In the genomic region with DNA sequence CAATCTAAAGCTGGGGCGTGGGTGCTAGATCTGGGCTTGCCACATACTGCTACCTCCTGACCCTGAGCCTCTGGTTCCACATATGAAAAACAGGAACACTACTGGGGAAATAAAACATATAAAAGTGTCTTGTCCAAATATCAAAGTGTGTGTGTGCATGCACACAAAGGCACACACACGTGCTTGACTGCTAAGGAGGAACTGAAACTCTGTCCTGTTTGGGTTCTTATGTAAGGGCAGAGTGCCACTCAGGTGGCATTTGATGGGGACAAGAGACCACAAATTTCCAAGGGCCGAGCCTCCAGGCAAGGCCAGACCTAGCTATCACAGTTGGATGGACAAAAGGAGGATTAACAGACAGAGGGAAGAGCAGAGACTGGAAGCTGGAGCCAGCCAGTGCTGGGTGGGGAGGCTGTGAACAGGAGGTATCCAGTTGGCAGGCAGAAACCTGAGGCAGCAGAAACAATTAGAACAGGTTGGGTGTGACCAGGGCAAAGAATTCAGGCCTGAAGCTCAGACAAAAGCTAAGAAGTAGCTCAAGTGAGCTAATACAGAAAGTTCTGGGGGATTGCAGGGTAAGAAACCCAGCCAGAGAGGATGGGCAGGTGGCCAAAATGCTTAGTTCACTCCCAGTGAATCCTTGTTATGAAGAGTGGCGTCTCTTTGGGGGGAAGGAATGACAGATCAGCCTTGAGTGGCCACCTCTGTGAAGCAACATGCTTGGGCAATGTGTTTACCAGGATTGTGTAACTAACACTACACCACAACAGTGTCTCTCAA, we compare ENCODE assay signal across 10 mouse cellular contexts.
DNase-seq lines count a peak whose midpoint lies in the region; ATAC-seq and TF ChIP-seq lines count a peak whose summit lies in the region.
"Had no signal": no experiment of that assay in that cellular context is flagged by ENCODE, and none has a peak within 500 bp of the region (broad histone marks: within the 10 kb centered on the region; RNA-seq: fewer than 3 reads in every experiment).

No protein-coding gene starts in this region.

- peak; percentile 18 to 20 for DNase-seq in layer of hippocampus, postnatal 10 days (ENCODE audit: low spot score in 2 of 2)
- no peak for DNase-seq in layer of hippocampus, adult 18-20 months (ENCODE audit: low spot score in 2 of 2)
- no peak for DNase-seq in Patski (ENCODE audit: low read depth, low spot score)
- peak; percentile 84 for DNase-seq in cerebellum, adult 11-12 months
- peak; percentile 13 for DNase-seq in lung, postnatal 10 days
- DNase-seq in gastrocnemius, postnatal 36 days: no peak
- no peak for DNase-seq in yolk sac, embryonic 10.5 days (ENCODE audit: low spot score)
- DNase-seq: right cerebral cortex, postnatal 4 days had no signal

- POLR2A ChIA-PET in Patski (lab: Charles Lee): no interaction called here

- in situ Hi-C loops in Patski (cut with MboI; ENCODE audit: low pct_unique_long_range_greater_than_20kb): no loop called here

- H3K27me3 ChIP-seq in Patski: no peaks in the 10 kb centered on the region
- H3K27me3 ChIP-seq: forebrain, embryonic 13.5 days; hindbrain, embryonic 15.5 days had no signal

- CTCF ChIA-PET in Patski (lab: Charles Lee): no interaction called here

- no peak for TF ChIP-seq CTCF in Patski (IDR thresholded peaks at IDR 0.05)

- ATAC-seq in Patski: peak; percentile 49
- ATAC-seq: forebrain, embryonic 13.5 days had no signal

- intact Hi-C loops in gastrocnemius, postnatal 36 days (cut with DNase I): no loop called here

Comparison
In these comparisons a context has a peak if more than half of its experiments do, and no peak if none do; other contexts are left out.
1. DNase-seq: peak in layer of hippocampus, postnatal 10 days (2 of 2), cerebellum, adult 11-12 months (single experiment) and lung, postnatal 10 days (single experiment); none in layer of hippocampus, adult 18-20 months (0 of 2), Patski (single experiment), gastrocnemius, postnatal 36 days (0 of 2) and yolk sac, embryonic 10.5 days (single experiment).